Mouse (Mus musculus) CH12.LX (cell line): ENCODE measurements around the gene Bsg. TPM values are rescaled to one million over a fixed set of nuclear protein-coding genes. Genes with fewer than 3 reads are reported as not detected.

Source experiments
- DNase-seq: peaks from one replicate; pipeline ENCODE4 v3.0.0-alpha.2; 2013; ENCODE audit errors: extremely low read depth
- H3K27ac ChIP-seq: 2 replicates; pipeline ENCODE4 v1.5.1; 2012; ENCODE audit warnings: low read depth, mild to moderate bottlenecking, control low read depth, moderate library complexity; ENCODE audit not compliant: insufficient read depth
- H3K27me3 ChIP-seq: replicated peaks from 2 replicates; pipeline ENCODE3; 2012; ENCODE audit warnings: inconsistent platforms
- H3K36me3 ChIP-seq, 2 experiments: replicated peaks in 1 of 2; 2 replicates each; pipeline versions ENCODE3 to v1.6.1; 2012; ENCODE audit warnings: inconsistent platforms in 1 of 2, low read length in 1 of 2, mild to moderate bottlenecking in 1 of 2, mixed read lengths in 1 of 2, moderate library complexity in 1 of 2; ENCODE audit not compliant: control insufficient read depth in 1 of 2, insufficient read depth in 1 of 2
- H3K4me1 ChIP-seq, 2 experiments: 2 replicates each; pipeline ENCODE4 v1.6.1; 2012; ENCODE audit warnings: inconsistent platforms in 1 of 2, moderate library complexity in 1 of 2; ENCODE audit not compliant: insufficient read depth in 2 of 2, control insufficient read depth in 1 of 2
- H3K4me2 ChIP-seq: 2 replicates; pipeline ENCODE4 v1.6.1; 2012; ENCODE audit warnings: low read depth, mild to moderate bottlenecking, control low read depth; ENCODE audit not compliant: poor library complexity, insufficient read depth, severe bottlenecking
- H3K4me3 ChIP-seq, 3 experiments: fragments of 150-350 bp in 1 of 3; sonication (generic) in 1 of 3; replicated peaks in 1 of 3; 2 replicates each; pipeline versions ENCODE3 to v1.5.1; 2011 to 2012; ENCODE audit warnings: low read depth in 2 of 3, low read length in 2 of 3, mild to moderate bottlenecking in 2 of 3, moderate library complexity in 2 of 3, control low read depth in 1 of 3, improper control_type of control experiment in 1 of 3, inconsistent platforms in 1 of 3, mixed read lengths in 1 of 3; ENCODE audit not compliant: poor library complexity in 1 of 3
- H3K79me2 ChIP-seq: replicated peaks from 2 replicates; pipeline ENCODE4 v1.6.1; 2012; ENCODE audit warnings: mild to moderate bottlenecking, moderate library complexity; ENCODE audit not compliant: control insufficient read depth, poor library complexity, insufficient read depth, severe bottlenecking; ENCODE audit errors: extremely low read depth
- H3K9ac ChIP-seq: 2 replicates; pipeline ENCODE4 v1.6.1; 2012; ENCODE audit warnings: low read depth, mild to moderate bottlenecking, control low read depth, moderate library complexity; ENCODE audit not compliant: insufficient read depth
- H3K9me3 ChIP-seq: replicated peaks from 2 replicates; pipeline ENCODE3; 2012; ENCODE audit warnings: low read length, inconsistent platforms, mixed read lengths
- BHLHE40 ChIP-seq: IDR thresholded peaks from 2 replicates; pipeline ENCODE4 v1.6.1; 2011; ENCODE audit warnings: mild to moderate bottlenecking, low read depth, low read length, improper control_type of control experiment
- CHD1 ChIP-seq: IDR thresholded peaks from 2 replicates; pipeline ENCODE4 v1.6.1; 2012; ENCODE audit warnings: low read depth, low read length, improper control_type of control experiment, inconsistent platforms
- CHD2 ChIP-seq: IDR thresholded peaks from 2 replicates; pipeline ENCODE4 v1.6.1; 2011; ENCODE audit warnings: low read length, improper control_type of control experiment
- CTCF ChIP-seq, 2 experiments: IDR thresholded peaks in 1 of 2; conservative IDR thresholded peaks in 1 of 2; 2 replicates each; pipeline ENCODE4 v1.5.1; 2011 to 2012; ENCODE audit warnings: low read depth in 2 of 2, low read length in 2 of 2, improper control_type of control experiment in 1 of 2, inconsistent platforms in 1 of 2, mild to moderate bottlenecking in 1 of 2, moderate library complexity in 1 of 2
- E2F4 ChIP-seq: IDR thresholded peaks from 2 replicates; pipeline ENCODE4 v1.6.1; 2011; ENCODE audit warnings: low read depth, low read length, improper control_type of control experiment; ENCODE audit not compliant: insufficient replicate concordance
- ELF1 ChIP-seq: IDR thresholded peaks from 2 replicates; pipeline ENCODE4 v1.6.1; 2014; ENCODE audit warnings: low read depth, mild to moderate bottlenecking, inconsistent platforms, low read length, improper control_type of control experiment
- EP300 ChIP-seq: IDR thresholded peaks from 2 replicates; pipeline ENCODE4 v1.6.1; 2011; ENCODE audit warnings: low read length, improper control_type of control experiment
- ETS1 ChIP-seq: conservative IDR thresholded peaks from 2 replicates; pipeline ENCODE4 v1.6.1; 2012; ENCODE audit warnings: low read depth, mild to moderate bottlenecking, inconsistent platforms, low read length, improper control_type of control experiment, moderate library complexity
- GABPA ChIP-seq: IDR thresholded peaks from 2 replicates; pipeline ENCODE4 v1.6.1; 2012; ENCODE audit warnings: low read depth, low read length, improper control_type of control experiment, inconsistent platforms; ENCODE audit not compliant: insufficient replicate concordance
- HCFC1 ChIP-seq: IDR thresholded peaks from 2 replicates; pipeline ENCODE4 v1.6.1; 2012; ENCODE audit warnings: low read depth, mild to moderate bottlenecking, inconsistent platforms, low read length, improper control_type of control experiment
- IRF4 ChIP-seq: IDR thresholded peaks from 2 replicates; pipeline ENCODE4 v1.6.1; 2014; ENCODE audit warnings: low read depth, mild to moderate bottlenecking, inconsistent platforms, low read length, improper control_type of control experiment
- JUN ChIP-seq: IDR thresholded peaks from 2 replicates; pipeline ENCODE4 v1.6.1; 2011; ENCODE audit warnings: low read depth, mild to moderate bottlenecking, low read length, improper control_type of control experiment, moderate library complexity; ENCODE audit not compliant: insufficient read depth
- JUND ChIP-seq: conservative IDR thresholded peaks from 2 replicates; pipeline ENCODE4 v1.6.1; 2011; ENCODE audit warnings: low read depth, low read length, improper control_type of control experiment
- KAT2A ChIP-seq: IDR thresholded peaks from 2 replicates; pipeline ENCODE4 v1.6.1; 2012; ENCODE audit warnings: low read length, improper control_type of control experiment, inconsistent platforms; ENCODE audit not compliant: insufficient replicate concordance
- MAFK ChIP-seq: IDR thresholded peaks from 2 replicates; pipeline ENCODE4 v1.6.1; 2011; ENCODE audit warnings: low read length, improper control_type of control experiment; ENCODE audit not compliant: insufficient replicate concordance
- MAX ChIP-seq: IDR thresholded peaks from 2 replicates; pipeline ENCODE4 v1.6.1; 2011; ENCODE audit warnings: low read length, improper control_type of control experiment
- MAZ ChIP-seq: IDR thresholded peaks from 2 replicates; pipeline ENCODE4 v1.6.1; 2012; ENCODE audit warnings: low read depth, mild to moderate bottlenecking, inconsistent platforms, low read length, improper control_type of control experiment, moderate library complexity
- MEF2A ChIP-seq: IDR thresholded peaks from 2 replicates; pipeline ENCODE4 v1.6.1; 2014; ENCODE audit warnings: low read depth, mild to moderate bottlenecking, inconsistent platforms, low read length, improper control_type of control experiment, borderline replicate concordance
- MXI1 ChIP-seq: IDR thresholded peaks from 2 replicates; pipeline ENCODE4 v1.6.1; 2011; ENCODE audit warnings: mild to moderate bottlenecking, low read depth, low read length, improper control_type of control experiment
- MYC ChIP-seq: IDR thresholded peaks from 2 replicates; pipeline ENCODE4 v1.6.1; 2011; ENCODE audit warnings: low read depth, mild to moderate bottlenecking, improper control_type of control experiment, low read length
- NELFE ChIP-seq: IDR thresholded peaks from 2 replicates; pipeline ENCODE4 v1.6.1; 2011; ENCODE audit warnings: low read depth, low read length, improper control_type of control experiment
- NRF1 ChIP-seq: IDR thresholded peaks from 2 replicates; pipeline ENCODE4 v1.6.1; 2014; ENCODE audit warnings: low read depth, mild to moderate bottlenecking, inconsistent platforms, low read length, improper control_type of control experiment, moderate library complexity
- PAX5 ChIP-seq: IDR thresholded peaks from 2 replicates; pipeline ENCODE4 v1.6.1; 2012; ENCODE audit warnings: low read length, inconsistent platforms, mixed read lengths
- POLR2A ChIP-seq: IDR thresholded peaks from 2 replicates; pipeline ENCODE4 v1.6.1; 2011; ENCODE audit warnings: low read depth, mild to moderate bottlenecking, improper control_type of control experiment, low read length
- POLR2AphosphoS2 ChIP-seq: IDR thresholded peaks from 2 replicates; pipeline ENCODE4 v1.6.1; 2011; ENCODE audit warnings: low read depth, low read length, improper control_type of control experiment
- RAD21 ChIP-seq: IDR thresholded peaks from 2 replicates; pipeline ENCODE4 v1.6.1; 2011; ENCODE audit warnings: low read depth, mild to moderate bottlenecking, low read length, improper control_type of control experiment, moderate library complexity
- RCOR1 ChIP-seq: conservative IDR thresholded peaks from 2 replicates; pipeline ENCODE4 v1.6.1; 2012; ENCODE audit warnings: low read depth, mild to moderate bottlenecking, inconsistent platforms, low read length, improper control_type of control experiment
- SIN3A ChIP-seq: IDR thresholded peaks from 2 replicates; pipeline ENCODE4 v1.6.1; 2012; ENCODE audit warnings: low read length, improper control_type of control experiment, inconsistent platforms
- SMC3 ChIP-seq: IDR thresholded peaks from 2 replicates; pipeline ENCODE4 v1.6.1; 2011; ENCODE audit warnings: low read depth, low read length, improper control_type of control experiment
- TBP ChIP-seq: conservative IDR thresholded peaks from 2 replicates; pipeline ENCODE4 v1.6.1; 2011; ENCODE audit warnings: low read depth, low read length, improper control_type of control experiment
- TCF12 ChIP-seq: IDR thresholded peaks from 2 replicates; pipeline ENCODE4 v1.6.1; 2014; ENCODE audit warnings: low read depth, mild to moderate bottlenecking, inconsistent platforms, low read length, improper control_type of control experiment
- UBTF ChIP-seq: IDR thresholded peaks from 2 replicates; pipeline ENCODE4 v1.6.1; 2012; ENCODE audit warnings: low read depth, mild to moderate bottlenecking, inconsistent platforms, low read length, improper control_type of control experiment, moderate library complexity
- USF1 ChIP-seq: IDR thresholded peaks from 2 replicates; pipeline ENCODE4 v1.6.1; 2014; ENCODE audit warnings: low read depth, mild to moderate bottlenecking, inconsistent platforms, low read length, improper control_type of control experiment
- USF2 ChIP-seq: conservative IDR thresholded peaks from 2 replicates; pipeline ENCODE4 v1.6.1; 2011; ENCODE audit warnings: low read depth, low read length, improper control_type of control experiment
- ZC3H11A ChIP-seq: IDR thresholded peaks from 2 replicates; pipeline ENCODE4 v1.6.1; 2012; ENCODE audit warnings: low read depth, mild to moderate bottlenecking, inconsistent platforms, low read length, improper control_type of control experiment
- ZKSCAN1 ChIP-seq: IDR thresholded peaks from 2 replicates; pipeline ENCODE4 v1.6.1; 2012; ENCODE audit warnings: low read depth, inconsistent platforms, low read length, improper control_type of control experiment, borderline replicate concordance
- ZMIZ1 ChIP-seq: IDR thresholded peaks from 2 replicates; pipeline ENCODE4 v1.6.1; 2012; ENCODE audit warnings: low read depth, mild to moderate bottlenecking, inconsistent platforms, low read length, improper control_type of control experiment
- ZNF384 ChIP-seq: IDR thresholded peaks from 2 replicates; pipeline ENCODE4 v1.6.1; 2012; ENCODE audit warnings: low read depth, low read length, improper control_type of control experiment, inconsistent platforms
- dilution Hi-C: fragments of 300-500 bp; cut with MboI; formaldehyde crosslinking; loops from 2 replicates; pipeline ENCODE4 v1.14.3; 2020; ENCODE audit warnings: low sequenced_read_pairs; ENCODE audit not compliant: extremely low pct_unique_long_range_greater_than_20kb, extremely low pct_ligation_motif_present
- in situ Hi-C: fragments of 300-500 bp; cut with MboI; formaldehyde crosslinking; loops from 3 replicates; pipeline ENCODE4 v1.14.3; 2019; ENCODE audit warnings: low sequenced_read_pairs, low pct_ligation_motif_present, low pct_unique_long_range_greater_than_20kb, mixed read lengths
- polyA plus RNA-seq: library from polyadenylated mRNA; unstranded; fragments of >175 nt; gene quantifications from 2 replicates; pipeline ENCODE4 v1.2.1, GENCODE M21; 2012; ENCODE audit warnings: low read depth; ENCODE audit not compliant: insufficient read length
- total RNA-seq, 2 experiments: library from RNA; depleted of rRNA; stranded (reverse); fragments of 300-350 nt in 1 of 2; fragments of >200 nt in 1 of 2; gene quantifications; 2 replicates each; pipeline ENCODE4 v1.2.3; 2012 to 2014

Bsg gene
- total and polyA plus RNA-seq, 3 experiments, result 360 to 710 (median 421) TPM

GRCm38 (mm10) chr10:79669576-79670057, 34.7 kb upstream of the Bsg start:
- in situ Hi-C loops (no loop called here), dilution Hi-C loops (no loop called here)
- peak overlapping the region; percentile 78 for H3K27ac ChIP-seq
- H3K79me2 ChIP-seq, result peaks cover 11% of the 10 kb centered on the region; the same call in 1 of the 2 replicates
- peaks cover 5 to 43% of the 10 kb centered on the region in 2 experiments for H3K36me3 ChIP-seq
- H3K9me3 ChIP-seq, result no peaks in the 10 kb centered on the region
- no peaks in the 10 kb centered on the region for H3K27me3 ChIP-seq
- TF ChIP-seq CTCF (conservative IDR thresholded peaks at IDR 0.05 in 1 of 2, IDR thresholded peaks at IDR 0.05 in 1 of 2; ENCODE audit: low read depth in 2 of 2, low read length in 2 of 2), result no peak
- no peak for TF ChIP-seq CHD2
- TF ChIP-seq MAX, result peak; percentile 58
- TF ChIP-seq GABPA, result peak; percentile 18; the same call in 1 of the 2 replicates
- TF ChIP-seq SIN3A, result peak; percentile 81
- no peak for TF ChIP-seq MYC
- no peak for TF ChIP-seq USF2
- 0 out of 2 replicates have a peak, but pooled peaks have one; percentile 34 for TF ChIP-seq E2F4
- peak; percentile 69 for TF ChIP-seq MXI1
- TF ChIP-seq ZKSCAN1, result no peak
- peak; percentile 26; the same call in 1 of the 2 replicates for TF ChIP-seq UBTF
- no peak for TF ChIP-seq ETS1
- TF ChIP-seq HCFC1, result peak; percentile 82
- no peak for TF ChIP-seq MEF2A
- TF ChIP-seq POLR2A, result no peak
- peak; percentile 25 for TF ChIP-seq TCF12
- TF ChIP-seq ZMIZ1, result no peak; the same call in 1 of the 2 replicates
- TF ChIP-seq MAFK, result no peak
- TF ChIP-seq ELF1, result peak; percentile 88
- TF ChIP-seq PAX5, result no peak
- no peak for TF ChIP-seq JUND
- TF ChIP-seq MAZ, result 0 out of 2 replicates have a peak, but pooled peaks have one; percentile 37
- no peak for TF ChIP-seq USF1
- no peak for TF ChIP-seq BHLHE40
- TF ChIP-seq ZC3H11A, result no peak
- TF ChIP-seq POLR2AphosphoS2, result no peak
- no peak for TF ChIP-seq ZNF384
- TF ChIP-seq RAD21, result no peak
- peak; percentile 56 for TF ChIP-seq NELFE
- no peak for TF ChIP-seq SMC3
- no peak for TF ChIP-seq NRF1
- TF ChIP-seq TBP, result 0 out of 2 replicates have a peak, but pooled peaks have one; percentile 31
- peak; percentile 85; the same call in 1 of the 2 replicates for TF ChIP-seq KAT2A
- peak; percentile 60 for TF ChIP-seq IRF4
- no peak for TF ChIP-seq RCOR1
- no peak for TF ChIP-seq EP300
- TF ChIP-seq JUN, result no peak
- TF ChIP-seq CHD1, result no peak
- DNase-seq, result peak; percentile 68
- peak overlapping the region; percentile 98 for H3K9ac ChIP-seq
- H3K4me1 ChIP-seq, result peaks cover 28 to 54% of the 10 kb centered on the region in 2 experiments
- peak overlapping the region; percentile 82 for H3K4me2 ChIP-seq
- peak overlapping the region; percentile 95 to 97 (median 97) for H3K4me3 ChIP-seq
